ENCODE assay signal across 41 mouse cellular contexts in the genomic region with DNA sequence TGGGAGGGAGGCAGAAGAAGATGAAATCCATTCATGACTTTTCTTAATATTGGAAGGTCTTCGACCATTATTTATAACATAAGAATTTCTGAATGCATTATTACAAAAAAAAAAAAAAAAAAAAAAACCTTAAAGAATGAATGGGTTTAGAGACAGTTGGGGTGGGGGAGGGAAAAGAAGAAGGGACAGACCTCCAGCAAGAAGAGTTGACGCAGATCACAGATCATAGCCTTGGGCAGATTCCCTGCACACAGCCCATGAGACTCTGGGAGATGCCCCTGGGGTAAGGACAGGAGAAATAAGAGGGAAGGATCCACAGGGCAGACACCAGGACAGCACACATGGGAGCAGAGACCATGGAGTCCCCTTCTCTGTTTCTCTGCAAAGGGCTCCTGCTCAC. TPM values are rescaled to one million over a fixed set of nuclear protein-coding genes. Genes with fewer than 3 reads are reported as not detected.
"Had no signal": no experiment of that assay in that cellular context is flagged by ENCODE, and none has a peak within 500 bp of the region (broad histone marks: within the 10 kb centered on the region; RNA-seq: fewer than 3 reads in every experiment).

A gene (plus strand): TSS at position 301 of the 400 bp plus-strand sequence.

- ATAC-seq: hindbrain, embryonic 16.5 days; hindbrain, postnatal 0 days; inflammation-experienced regulatory T-cells, adult 6 months; intestine, embryonic 15.5 days; intestine, embryonic 16.5 days; intestine, postnatal 0 days had no signal

- H3K4me1 ChIP-seq: heart, embryonic 15.5 days; hindbrain, embryonic 12.5 days; hindbrain, embryonic 13.5 days; hindbrain, embryonic 15.5 days; intestine, embryonic 15.5 days had no signal

- H3K4me2 ChIP-seq: heart, embryonic 11.5 days; heart, embryonic 12.5 days; heart, embryonic 13.5 days; heart, embryonic 15.5 days; hindbrain, embryonic 12.5 days; hindbrain, embryonic 13.5 days; hindbrain, embryonic 14.5 days; hindbrain, embryonic 15.5 days; intestine, embryonic 15.5 days; kidney, embryonic 15.5 days had no signal

- H3K9ac ChIP-seq: heart, embryonic 12.5 days; heart, embryonic 13.5 days; heart, embryonic 15.5 days; hindbrain, embryonic 12.5 days; hindbrain, embryonic 13.5 days; hindbrain, embryonic 14.5 days; hindbrain, embryonic 15.5 days; intestine, embryonic 15.5 days; kidney, embryonic 15.5 days had no signal

- H3K27ac ChIP-seq: heart, embryonic 10.5 days; heart, embryonic 13.5 days; heart, embryonic 15.5 days; hindbrain, embryonic 10.5 days; hindbrain, embryonic 12.5 days; hindbrain, embryonic 13.5 days; hindbrain, embryonic 14.5 days; hindbrain, embryonic 15.5 days; hindbrain, postnatal 0 days; intestine, embryonic 15.5 days; kidney, embryonic 15.5 days; kidney, postnatal 0 days; layer of hippocampus, adult 2 months had no signal

- H3K36me3 ChIP-seq: heart, embryonic 10.5 days; heart, embryonic 12.5 days; heart, embryonic 13.5 days; heart, embryonic 15.5 days; hindbrain, embryonic 10.5 days; hindbrain, embryonic 12.5 days; hindbrain, embryonic 13.5 days; hindbrain, embryonic 15.5 days; intestine, embryonic 15.5 days; kidney, embryonic 15.5 days had no signal

- DNase-seq: heart, postnatal 10 days; heart, postnatal 14 days; heart, postnatal 36 days; heart, postnatal 4 days; kidney, adult 11 months; kidney, adult 18-20 months; kidney, adult 2 months; kidney, adult 8-10 months; kidney, adult 9 months; kidney, postnatal 10 days; kidney, postnatal 14 days; kidney, postnatal 36 days; kidney, postnatal 4 days; layer of hippocampus, adult 9-11 months; layer of hippocampus, postnatal 36 days had no signal

- H3K4me3 ChIP-seq: heart, embryonic 10.5 days; heart, embryonic 12.5 days; heart, embryonic 13.5 days; heart, embryonic 15.5 days; hindbrain, embryonic 10.5 days; hindbrain, embryonic 12.5 days; hindbrain, embryonic 13.5 days; hindbrain, embryonic 15.5 days; intestine, embryonic 15.5 days; kidney, embryonic 15.5 days; layer of hippocampus, adult 2 months had no signal

- H3K27me3 ChIP-seq: heart, embryonic 15.5 days; hindbrain, embryonic 12.5 days; hindbrain, embryonic 13.5 days; hindbrain, embryonic 15.5 days; intestine, embryonic 15.5 days; kidney, embryonic 15.5 days had no signal

- H3K9me3 ChIP-seq: heart, embryonic 10.5 days; heart, embryonic 12.5 days; heart, embryonic 13.5 days; heart, embryonic 15.5 days; hindbrain, embryonic 10.5 days; hindbrain, embryonic 12.5 days; hindbrain, embryonic 13.5 days; hindbrain, embryonic 15.5 days; intestine, embryonic 15.5 days; kidney, embryonic 15.5 days had no signal

RNA-seq across cellular contexts. Expression of the gene that starts here (rescaled TPM):
- polyA plus RNA-seq: heart, embryonic 10.5 days; heart, embryonic 11.5 days; heart, embryonic 12.5 days; heart, embryonic 13.5 days; heart, embryonic 14.5 days; heart, embryonic 15.5 days; heart, postnatal 0 days; hindbrain, embryonic 10.5 days; hindbrain, embryonic 11.5 days; hindbrain, embryonic 12.5 days; hindbrain, embryonic 13.5 days; hindbrain, embryonic 14.5 days; inflammation-experienced regulatory T-cells, adult 6 months; intestine, embryonic 14.5 days; intestine, embryonic 15.5 days; intestine, embryonic 16.5 days; intestine, postnatal 0 days; kidney, adult 2 months; kidney, embryonic 14.5 days; kidney, embryonic 15.5 days; kidney, embryonic 16.5 days; kidney, postnatal 0 days; large intestine, adult 2 months had no signal
